Mouse (Mus musculus) embryo, embryonic 10.5 days (tissue): ENCODE results near the gene Pawr.
"Not testable (repeated sequence)": the region's sequence is repeated elsewhere in the genome, so short reads cannot be mapped to it uniquely, and the experiment has no call there.

Experiments used
- DNase-seq: peaks from one replicate; pipeline ENCODE4 v3.0.0-alpha.2; 2015; ENCODE audit warnings: low spot score

Gene Pawr

DNA sequence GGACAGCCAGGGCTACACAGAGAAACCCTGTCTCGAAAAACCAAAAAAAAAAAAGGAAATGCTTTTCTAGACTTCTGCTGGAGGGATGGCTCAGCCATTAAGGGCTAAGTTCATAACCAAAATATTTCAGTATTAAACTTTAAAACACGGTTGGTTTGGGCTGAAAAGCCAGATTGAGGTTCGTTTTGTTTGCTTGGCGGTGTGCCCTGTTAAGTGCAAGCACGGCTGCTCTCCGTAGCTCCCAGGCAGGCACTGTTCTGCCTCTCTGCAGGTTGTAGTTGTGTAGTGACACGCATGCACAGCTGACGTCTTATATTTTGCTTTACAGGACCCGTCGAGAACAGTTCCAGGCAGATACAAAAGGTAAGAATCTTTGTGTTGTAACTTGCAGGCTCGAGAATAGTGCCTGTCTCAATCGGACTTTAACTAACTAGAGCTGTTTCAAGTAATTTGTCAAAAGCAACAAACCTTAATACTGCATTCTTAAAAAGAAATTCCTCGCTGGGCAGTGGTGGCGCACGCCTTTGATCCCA lies 59.5 kb downstream of the Pawr start:
- no peak for DNase-seq

DNA sequence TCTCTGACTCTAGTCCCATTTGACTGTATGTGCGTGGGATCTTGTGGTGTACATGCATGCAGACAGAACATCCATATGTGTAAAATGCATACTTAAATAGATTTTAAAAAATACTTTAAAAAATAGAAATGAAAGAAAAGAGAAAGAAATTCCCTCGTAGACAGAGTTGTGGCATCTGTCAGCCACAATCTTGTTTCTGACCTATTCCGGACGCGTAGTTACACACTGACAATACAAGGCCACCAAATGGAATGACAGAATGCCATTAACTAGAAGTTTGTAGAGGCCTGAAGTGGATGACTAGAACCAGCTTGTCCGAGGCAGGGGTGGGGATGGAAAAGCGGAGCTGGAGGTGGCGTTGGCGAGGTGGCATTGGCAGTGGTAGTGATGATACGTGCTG lies 60.2 kb downstream of the Pawr start:
- no peak for DNase-seq

DNA sequence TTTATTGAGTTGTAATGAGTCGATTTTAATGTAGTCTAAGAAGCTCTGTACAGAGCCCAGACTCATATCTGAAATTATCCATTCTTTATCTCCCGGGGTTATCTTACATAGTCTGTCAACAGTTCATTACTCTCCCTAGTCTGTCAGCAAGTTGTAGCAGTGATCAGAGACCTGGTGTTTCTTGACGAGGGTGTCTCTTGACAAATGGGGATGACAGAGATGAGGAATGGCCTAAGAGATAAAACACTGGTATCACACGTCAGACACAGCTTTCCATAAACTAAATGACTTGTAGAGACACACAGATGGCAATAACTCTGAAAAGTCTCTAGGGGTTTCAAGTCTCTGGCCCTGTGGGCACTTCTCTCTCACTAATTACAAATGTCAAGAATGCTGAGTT lies 62.4 kb downstream of the Pawr start:
- DNase-seq = no peak

DNA sequence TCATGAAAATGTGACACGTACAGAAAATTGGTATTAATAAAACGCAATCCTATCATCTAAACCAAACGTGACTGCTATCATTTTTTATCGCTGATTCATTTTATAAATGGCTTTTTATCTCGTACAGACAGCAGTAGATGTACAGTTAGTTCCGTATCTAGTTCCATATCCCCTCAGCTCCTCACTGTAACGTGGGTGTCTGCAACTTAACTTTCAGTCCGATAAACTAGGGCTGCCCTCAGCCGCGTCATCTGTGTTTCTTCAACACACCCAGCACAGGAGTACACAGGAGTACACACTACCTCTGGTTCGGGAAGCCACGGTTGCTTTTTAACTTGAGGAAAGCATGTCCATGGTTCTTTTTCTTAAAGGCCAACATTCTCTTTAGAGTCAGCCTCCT lies 63.3 kb downstream of the Pawr start:
- no peak for DNase-seq

DNA sequence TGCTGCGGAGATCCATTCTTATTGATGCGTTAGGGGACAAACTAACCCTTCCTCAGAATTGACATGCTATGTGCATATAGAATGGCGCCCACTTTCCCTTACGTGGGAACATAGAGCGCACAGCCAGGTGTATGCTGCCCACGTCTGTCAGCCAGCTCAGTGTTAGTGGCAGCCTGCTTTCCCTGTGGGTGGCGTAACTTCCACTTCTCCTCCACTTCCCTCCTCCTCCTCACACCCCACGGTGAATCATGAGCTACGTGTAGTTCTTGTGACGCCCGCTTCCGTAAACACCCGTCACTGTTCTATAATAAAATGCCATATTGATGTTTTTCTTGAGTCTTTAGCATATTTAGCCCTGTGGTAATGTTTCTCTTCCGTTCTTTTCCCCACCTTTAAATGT lies 63.7 kb downstream of the Pawr start:
- DNase-seq = no peak

DNA sequence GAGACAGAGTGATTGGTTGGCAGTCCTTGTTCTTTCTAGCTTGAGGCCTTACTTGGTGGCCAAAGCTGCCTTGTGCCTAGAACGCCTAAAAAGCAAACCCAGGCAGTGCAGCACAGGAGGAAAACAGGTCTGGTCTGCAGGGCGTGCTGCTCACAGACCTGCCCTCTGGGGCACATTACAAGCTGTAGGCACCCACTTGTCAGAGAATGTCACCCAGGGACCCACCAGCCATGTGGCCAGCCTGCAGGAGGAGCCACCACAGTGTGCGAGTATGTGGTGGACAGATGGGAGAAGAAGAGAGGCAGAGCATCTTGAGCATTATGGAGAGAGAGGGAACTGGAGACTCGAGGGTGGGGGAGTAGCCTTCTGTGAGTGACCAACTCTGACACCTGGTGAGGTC lies 70.8 kb downstream of the Pawr start:
- no peak for DNase-seq

DNA sequence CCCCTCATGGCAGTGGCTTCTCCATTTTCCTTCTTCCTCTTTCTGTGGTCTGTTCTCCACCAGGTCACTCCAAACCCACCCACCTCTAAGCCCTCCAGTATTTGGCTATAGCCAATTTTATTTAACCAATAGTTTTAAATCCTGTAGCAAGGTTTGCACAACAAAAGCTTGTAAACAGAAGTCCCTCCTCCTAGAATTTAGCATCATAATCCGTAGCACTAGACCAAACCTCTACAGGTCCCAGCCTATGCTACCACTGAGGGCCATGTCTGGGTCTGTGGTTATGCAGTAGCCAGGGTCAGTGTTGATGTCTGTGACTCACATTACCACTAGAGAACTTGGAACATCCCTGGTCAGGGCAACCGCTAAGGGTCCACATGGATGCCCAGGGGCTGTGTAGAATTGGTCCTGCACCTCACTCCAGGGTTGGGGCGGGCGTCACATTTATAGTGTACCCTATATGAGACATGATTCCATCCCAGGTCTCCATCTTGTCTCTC lies 71.5 kb downstream of the Pawr start:
- no peak for DNase-seq

DNA sequence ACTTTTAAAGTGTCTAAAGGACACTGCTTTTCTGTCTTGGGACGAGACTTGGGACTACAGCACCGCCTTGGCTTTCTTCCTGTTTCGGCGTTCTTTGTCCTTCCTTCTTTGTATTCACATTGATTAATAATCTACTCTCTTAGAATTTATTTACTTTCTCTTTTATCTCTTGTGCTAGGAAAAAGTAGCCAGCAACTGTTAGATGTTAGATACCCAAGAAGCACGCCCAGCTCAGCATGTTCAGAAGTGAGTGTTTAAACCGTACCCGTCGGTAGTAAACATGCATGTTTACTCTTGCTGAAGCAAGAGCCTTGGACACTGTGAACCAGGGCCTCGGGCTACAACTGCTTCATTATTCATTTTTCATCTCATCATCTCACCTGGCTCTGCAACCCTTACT lies 72.2 kb downstream of the Pawr start:
- DNase-seq = no peak

DNA sequence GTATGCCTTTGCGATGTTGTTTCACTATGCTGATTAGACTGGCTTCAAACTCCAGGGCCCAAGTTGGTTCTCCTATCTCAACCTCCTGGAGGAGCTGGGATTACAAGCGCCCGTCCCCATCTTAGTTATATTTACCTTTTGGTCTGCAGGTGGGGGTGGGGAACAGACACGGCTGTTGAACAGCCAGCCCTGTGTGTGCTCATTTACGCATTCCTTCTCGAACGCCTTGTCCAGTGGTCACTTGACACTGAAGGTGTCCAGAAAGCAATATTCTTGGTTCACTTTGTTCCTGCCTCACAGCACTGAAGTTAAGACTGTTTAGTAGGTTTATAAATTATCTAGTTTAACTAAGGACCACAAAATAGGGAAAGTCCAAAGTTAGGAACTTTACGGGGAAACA lies 73.2 kb downstream of the Pawr start:
- no peak for DNase-seq

DNA sequence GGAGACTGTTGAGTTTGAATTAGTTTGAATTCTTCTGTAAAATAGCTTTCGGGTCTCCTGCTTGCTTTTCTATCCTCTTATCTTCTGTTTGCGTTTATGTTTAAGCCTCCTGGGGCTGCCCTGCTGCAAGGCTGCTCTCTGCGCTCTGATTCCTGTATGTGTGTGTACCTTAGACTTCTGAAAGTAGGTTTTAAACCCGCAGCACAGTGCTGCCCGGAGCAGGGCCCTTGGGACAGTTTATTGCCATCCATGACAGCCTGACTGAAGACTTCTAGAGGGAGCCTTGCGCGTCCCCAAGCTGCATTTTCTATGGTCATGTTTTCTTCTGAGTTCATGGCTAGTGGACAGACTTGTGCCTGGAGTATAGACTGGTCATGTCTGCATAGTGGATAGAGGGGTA lies 74.0 kb downstream of the Pawr start:
- no peak for DNase-seq

DNA sequence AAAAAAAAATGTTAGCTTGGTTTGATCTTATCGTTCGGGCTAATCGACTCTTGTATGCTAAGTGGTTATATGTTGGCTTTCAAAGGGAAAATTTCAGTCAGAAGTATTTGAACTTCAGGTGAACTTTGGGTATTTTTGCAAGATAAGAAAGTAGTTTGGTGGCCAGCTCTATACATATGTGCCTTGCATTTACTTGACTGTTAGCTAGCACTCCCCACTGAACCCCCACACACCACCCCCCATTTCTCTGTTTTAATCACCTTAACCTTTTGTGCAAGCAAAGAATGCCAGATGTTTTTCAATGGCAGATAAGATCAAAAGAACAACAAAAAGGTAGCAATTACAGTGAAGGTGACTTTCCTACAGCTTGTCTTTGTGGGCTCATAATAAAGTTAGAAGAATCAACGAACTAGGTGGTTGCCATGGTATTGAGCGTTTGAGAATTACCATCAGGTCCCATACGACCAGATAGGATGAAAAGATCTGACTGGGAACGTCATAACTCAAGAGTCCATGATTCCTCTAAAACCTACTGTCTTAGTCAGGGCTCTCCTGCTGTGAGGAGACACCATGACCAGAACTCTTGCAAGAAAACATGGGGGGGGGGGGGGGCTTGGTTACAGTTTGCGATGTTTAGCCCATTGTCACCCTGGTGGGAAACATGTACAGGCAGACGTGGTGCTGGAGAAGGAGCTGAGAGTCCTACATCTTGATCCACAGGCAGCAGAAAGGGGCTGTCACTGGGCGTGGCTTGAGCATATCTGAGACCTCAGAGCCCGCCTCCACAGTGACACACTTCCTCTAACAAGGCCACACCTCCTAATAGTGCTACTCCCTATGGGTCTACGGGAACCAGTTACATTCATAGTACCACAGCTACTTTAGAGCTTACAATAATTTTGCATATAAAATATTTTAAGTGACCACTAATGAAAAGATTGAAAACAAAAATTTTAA lies 75.2 kb downstream of the Pawr start:
- no peak for DNase-seq

DNA sequence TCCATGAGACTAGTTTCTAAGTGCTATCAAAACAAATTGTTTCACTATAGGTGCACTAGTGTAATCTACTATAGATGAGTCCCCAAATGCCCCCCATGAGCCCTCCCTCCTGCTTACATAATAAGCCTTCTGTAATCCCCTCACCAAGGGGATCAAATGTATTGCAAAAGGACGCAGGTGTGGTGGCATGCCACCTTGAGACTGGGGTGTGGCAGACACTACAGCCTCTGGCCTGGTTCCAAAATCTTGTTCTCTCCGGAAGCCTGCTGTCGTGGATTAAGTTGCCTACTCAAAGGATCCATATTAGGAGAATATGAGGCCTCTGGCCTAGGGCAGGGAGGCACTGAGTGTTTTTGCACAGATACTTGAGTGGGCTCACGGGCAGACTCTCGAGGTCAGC lies 76.1 kb downstream of the Pawr start:
- no peak for DNase-seq

DNA sequence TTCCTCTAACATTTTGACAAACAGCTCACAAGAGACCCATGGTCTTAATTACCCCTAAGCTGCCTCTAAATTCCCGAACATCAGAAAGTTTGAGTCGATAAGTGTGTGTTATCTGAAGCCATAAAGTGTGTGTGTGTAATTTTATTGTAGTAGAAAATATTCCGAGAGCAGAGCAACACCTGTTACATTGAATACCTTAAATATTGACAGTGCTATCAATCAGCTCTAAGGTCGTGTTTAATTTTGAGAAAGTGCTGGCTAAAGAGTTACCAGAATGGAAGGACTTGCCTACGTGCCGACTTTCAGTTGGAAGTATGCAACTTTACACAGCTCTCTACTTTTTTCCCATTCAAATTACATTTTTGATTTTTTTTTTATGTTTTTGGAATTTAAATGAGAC lies 76.5 kb downstream of the Pawr start:
- DNase-seq = no peak

DNA sequence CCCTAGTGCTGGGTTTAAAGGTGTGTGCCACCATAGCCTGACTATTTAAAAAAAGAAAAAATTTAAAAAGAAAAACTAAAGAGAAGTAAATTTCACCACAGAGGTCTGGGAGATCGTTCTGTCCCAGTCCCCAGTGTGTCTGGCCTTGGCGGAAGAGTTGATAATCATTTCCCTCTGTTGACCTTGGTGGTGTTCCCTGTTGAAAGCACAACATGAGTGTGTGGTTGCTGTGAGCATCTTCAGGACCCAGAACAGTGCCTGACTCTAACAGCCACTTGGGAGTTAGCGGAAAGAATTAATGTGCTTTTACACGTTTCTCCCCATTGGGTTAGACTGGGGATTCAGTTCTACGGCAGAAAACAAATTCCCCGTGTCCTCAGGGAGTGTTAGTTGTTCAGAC lies 77.1 kb downstream of the Pawr start:
- DNase-seq = no peak

DNA sequence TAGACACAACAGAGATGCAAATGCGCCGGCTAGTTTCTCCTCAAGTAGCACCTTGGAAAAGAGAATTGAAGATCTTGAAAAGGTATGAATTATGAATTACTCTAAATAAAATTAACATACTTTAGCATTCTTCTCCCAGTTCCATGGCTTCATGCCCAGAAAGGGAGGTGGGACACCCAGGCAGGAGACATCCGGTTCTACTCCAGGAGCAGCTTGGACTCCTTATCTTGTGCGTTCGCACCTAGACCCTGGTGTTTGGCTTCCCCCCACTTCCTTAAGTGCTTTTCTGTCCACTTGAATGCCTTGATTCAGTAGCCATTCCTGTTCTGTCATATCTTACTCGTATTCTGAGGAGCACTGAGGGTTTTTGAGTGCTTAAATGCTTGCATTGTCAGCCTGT lies 77.6 kb downstream of the Pawr start:
- DNase-seq = no peak

DNA sequence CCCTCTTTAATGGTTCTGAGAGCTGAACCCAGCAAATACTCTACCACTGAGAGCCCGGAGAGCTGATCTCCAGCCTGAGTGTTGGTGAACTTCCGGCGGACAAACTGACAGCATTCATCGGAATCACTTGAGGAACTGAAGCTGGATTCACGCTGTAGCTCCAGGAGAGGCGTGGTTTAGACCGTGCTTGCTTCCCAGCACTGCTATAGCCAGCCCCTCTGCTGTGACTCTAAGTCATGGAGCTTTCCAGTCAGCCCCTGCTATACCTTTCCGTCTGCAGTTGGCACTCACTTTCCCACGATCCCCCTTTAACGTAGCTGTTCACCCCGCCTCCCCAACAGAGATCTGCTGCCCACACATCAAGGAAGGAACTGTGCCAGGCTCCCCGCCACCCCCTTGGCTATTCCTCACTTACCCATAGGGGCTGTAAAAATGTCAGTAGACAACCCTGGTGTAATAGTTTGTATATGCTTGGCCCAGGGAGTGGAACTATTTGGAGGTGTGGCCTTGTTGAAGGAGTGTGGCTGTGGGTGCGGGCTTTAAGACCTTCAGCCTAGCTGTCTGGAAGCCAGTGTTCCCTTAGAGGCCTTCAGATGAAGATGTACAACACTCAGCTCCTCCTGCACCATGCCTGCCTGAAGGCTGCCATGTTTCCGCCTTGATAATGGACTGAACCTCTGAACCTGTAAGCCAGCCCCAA lies 83.2 kb downstream of the Pawr start:
- no peak for DNase-seq

DNA sequence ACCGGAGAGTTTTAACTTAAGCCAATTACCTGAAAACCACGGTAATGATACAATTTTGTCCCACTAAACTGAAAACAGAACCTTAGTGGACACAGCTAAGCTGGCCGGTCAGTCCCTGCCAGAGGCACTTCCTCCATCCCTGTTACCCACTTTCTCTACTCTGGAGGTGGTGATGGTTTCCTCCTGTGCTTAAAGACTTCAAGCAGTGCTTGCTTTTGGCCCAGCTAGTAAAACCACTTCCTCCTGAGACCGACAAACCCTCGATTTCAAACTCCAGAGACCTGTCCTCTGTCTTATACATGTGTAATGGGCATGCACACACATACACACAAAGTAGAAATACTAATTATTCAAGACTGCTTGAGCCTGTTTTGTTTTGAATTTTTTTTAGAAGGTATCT lies 85.5 kb downstream of the Pawr start:
- no peak for DNase-seq

DNA sequence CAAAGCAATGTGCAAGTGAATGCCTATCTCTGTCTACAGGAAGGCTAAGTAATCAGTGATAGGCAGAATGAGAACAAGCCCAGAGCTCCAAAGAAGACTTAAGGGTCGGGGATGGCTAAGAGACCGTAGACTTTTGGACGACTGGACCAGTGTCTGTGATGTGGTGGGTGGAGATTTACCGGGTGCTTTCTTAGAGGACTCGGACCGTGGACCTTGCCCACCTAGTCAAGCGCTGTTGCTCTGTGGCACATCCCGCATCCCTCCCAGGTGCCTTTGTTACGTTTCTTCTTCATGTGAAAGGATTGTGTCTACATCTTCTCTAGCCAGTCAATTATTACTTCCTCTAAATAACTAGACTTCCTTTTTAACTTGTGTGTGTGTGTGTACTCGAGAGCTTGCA lies 98.6 kb downstream of the Pawr start:
- no peak for DNase-seq

DNA sequence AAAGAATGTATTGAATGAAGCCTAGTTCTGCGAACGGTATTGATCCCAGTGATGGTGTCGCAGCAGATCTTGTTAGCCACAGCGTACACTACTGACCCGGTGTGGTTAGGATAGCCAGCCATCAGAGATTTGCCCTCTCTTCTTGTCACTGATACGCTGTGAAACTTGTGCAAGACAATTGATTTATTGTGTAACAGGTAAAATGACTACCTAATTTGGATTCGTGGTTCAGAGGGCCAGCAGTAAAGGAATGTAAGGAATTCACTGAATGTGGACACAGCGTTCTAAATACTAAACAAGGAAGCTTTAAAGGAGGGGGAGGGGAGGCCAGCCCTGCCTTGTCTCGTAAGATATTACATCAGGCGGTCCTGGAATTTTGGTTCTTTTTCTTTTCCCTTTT lies 100.3 kb downstream of the Pawr start:
- peak; percentile 67 for DNase-seq

DNA sequence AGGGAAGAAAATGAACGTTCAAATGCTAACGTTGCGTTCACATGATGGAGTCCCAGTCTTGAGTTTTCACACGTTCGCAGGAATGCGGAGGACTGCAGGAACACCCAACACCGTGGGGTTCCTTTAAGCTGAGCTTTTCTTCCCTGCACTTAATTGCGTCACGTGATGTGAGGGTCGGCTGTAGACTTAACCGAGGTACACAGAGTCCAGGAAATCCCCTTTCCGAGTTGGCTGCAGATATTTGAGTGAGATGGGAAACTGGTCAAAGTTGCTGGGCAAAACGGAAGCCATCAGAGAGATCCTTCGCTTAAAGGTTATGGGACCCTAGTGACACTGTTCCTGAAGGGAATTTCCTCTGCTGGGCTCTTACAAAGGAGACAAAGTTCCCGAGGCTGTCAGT lies 102.1 kb downstream of the Pawr start:
- peak; percentile 66 for DNase-seq

DNA sequence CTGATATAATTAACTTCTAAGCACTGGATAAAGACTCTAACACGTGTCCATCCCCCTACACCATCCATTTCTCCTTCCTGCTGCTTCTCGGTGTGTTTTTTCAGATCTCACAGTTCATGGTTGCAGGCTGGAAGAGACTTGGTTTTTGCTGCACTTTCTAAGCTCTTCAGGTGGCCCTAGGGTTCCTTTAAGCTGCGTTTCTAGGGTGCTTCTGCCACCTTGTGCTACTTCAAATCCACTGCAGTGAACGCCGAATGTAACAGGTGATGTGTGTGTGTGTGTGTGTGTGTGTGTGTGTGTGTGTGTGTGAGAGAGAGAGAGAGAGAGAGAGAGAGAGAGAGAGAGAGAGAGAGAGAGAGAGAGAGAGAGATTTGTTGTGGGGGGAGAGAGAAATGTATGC lies 103.7 kb downstream of the Pawr start:
- DNase-seq = peak; percentile 57

DNA sequence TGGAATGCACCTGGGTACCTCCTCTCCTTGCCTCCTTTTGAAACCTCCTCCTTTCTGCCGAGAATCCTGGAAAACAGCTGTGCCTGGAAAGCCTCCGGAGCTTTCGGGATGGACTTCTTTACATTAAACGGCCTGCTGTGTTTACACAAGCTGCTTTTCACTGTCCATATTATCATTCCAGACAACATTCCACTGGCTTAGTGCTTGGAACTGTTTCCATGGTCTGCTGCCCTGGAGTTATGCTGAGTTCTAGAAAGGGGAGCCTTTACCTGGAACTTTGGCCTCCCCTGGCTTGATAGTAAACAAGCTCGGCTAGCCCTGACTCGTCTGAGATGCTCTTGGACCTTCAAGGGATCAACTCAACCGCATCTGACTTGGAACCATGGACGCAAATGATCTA lies 104.4 kb downstream of the Pawr start:
- DNase-seq = no peak

DNA sequence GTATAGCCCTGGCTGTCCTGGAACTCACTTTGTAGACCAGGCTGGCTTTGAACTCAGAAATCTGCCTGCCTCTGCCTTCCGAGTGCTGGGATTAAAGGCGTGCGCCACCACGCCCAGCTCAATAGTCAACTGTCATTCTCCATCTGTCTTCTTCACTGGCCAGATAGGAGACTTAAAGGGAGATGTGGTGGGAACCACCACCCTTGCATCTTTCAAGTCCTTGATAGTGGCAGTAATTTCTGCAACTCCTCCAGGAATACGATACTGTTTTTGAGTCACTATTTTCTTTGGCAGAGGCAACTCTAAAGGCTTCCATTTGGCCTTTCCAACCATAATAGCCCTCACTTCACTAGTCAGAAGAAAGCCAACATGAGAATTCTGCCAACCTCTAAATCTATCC lies 108.3 kb downstream of the Pawr start:
- not testable (repeated sequence) for DNase-seq
